Mouse (Mus musculus) myocyte (in vitro differentiated cells): ENCODE measurements around the gene H1foo. TPM values are rescaled to one million over a fixed set of nuclear protein-coding genes. Genes with fewer than 3 reads are reported as not detected.

Source experiments
- H3K27me3 ChIP-seq: one replicate; pipeline ENCODE4 v1.6.1; 2011; ENCODE audit not compliant: control insufficient read depth, insufficient read depth, insufficient read length
- H3K36me3 ChIP-seq: one replicate; pipeline ENCODE4 v1.6.1; 2011; ENCODE audit not compliant: control insufficient read depth, insufficient read depth
- H3K4me2 ChIP-seq: one replicate; pipeline ENCODE4 v1.6.1; 2011; ENCODE audit warnings: low read depth, control low read depth
- H3K4me3 ChIP-seq: one replicate; pipeline ENCODE4 v1.5.1; 2011; ENCODE audit warnings: mild to moderate bottlenecking, control low read depth, moderate library complexity
- H3K79me2 ChIP-seq: one replicate; pipeline ENCODE4 v1.6.1; 2011; ENCODE audit not compliant: control insufficient read depth, insufficient read depth
- H3ac ChIP-seq: one replicate; pipeline ENCODE4 v1.6.1; 2011; ENCODE audit not compliant: control insufficient read depth, insufficient read length
- CEBPB ChIP-seq: IDR thresholded peaks from 2 replicates; pipeline ENCODE4 v1.6.1; 2011; ENCODE audit warnings: mild to moderate bottlenecking, moderate library complexity; ENCODE audit not compliant: poor library complexity, insufficient read depth, severe bottlenecking
- E2F4 ChIP-seq: IDR thresholded peaks from one replicate; pipeline ENCODE4 v1.6.1; 2011; ENCODE audit warnings: mild to moderate bottlenecking, control low read depth, moderate library complexity; ENCODE audit not compliant: insufficient read depth
- MAX ChIP-seq: IDR thresholded peaks from one replicate; pipeline ENCODE4 v1.6.1; 2011; ENCODE audit warnings: low read depth, mild to moderate bottlenecking, control low read depth
- MYOD1 ChIP-seq, 3 experiments: IDR thresholded peaks; one replicate each; pipeline ENCODE4 v1.6.1; 2011; ENCODE audit warnings: control low read depth in 2 of 3, low read depth in 2 of 3, mild to moderate bottlenecking in 2 of 3, moderate library complexity in 1 of 3; ENCODE audit not compliant: insufficient read length in 2 of 3, control insufficient read depth in 1 of 3
- MYOG ChIP-seq, 3 experiments: IDR thresholded peaks; one replicate each; pipeline ENCODE4 v1.6.1; 2011; ENCODE audit warnings: control low read depth in 2 of 3, low read depth in 2 of 3, mild to moderate bottlenecking in 2 of 3; ENCODE audit not compliant: insufficient read length in 2 of 3, control insufficient read depth in 1 of 3, insufficient read depth in 1 of 3
- POLR2A ChIP-seq: IDR thresholded peaks from one replicate; pipeline ENCODE4 v1.6.1; 2011; ENCODE audit warnings: low read depth, mild to moderate bottlenecking, control low read depth, moderate library complexity; ENCODE audit not compliant: insufficient read length
- POLR2AphosphoS2 ChIP-seq: IDR thresholded peaks from one replicate; pipeline ENCODE4 v1.6.1; 2011; ENCODE audit warnings: low read depth, control low read depth; ENCODE audit not compliant: insufficient read length
- REST ChIP-seq: IDR thresholded peaks from one replicate; pipeline ENCODE4 v1.6.1; 2011; ENCODE audit warnings: mild to moderate bottlenecking, control low read depth, moderate library complexity; ENCODE audit not compliant: insufficient read depth, insufficient read length
- SRF ChIP-seq: IDR thresholded peaks from one replicate; pipeline ENCODE4 v1.6.1; 2011; ENCODE audit warnings: low read depth; ENCODE audit not compliant: control insufficient read depth, insufficient read length
- TCF12 ChIP-seq: IDR thresholded peaks from one replicate; pipeline ENCODE4 v1.6.1; 2011; ENCODE audit warnings: mild to moderate bottlenecking, control low read depth; ENCODE audit not compliant: poor library complexity, insufficient read depth, severe bottlenecking
- TCF3 ChIP-seq: IDR thresholded peaks from one replicate; pipeline ENCODE4 v1.6.1; 2011; ENCODE audit warnings: low read depth, control low read depth; ENCODE audit not compliant: insufficient read length
- USF1 ChIP-seq: IDR thresholded peaks from one replicate; pipeline ENCODE4 v1.6.1; 2011; ENCODE audit warnings: low read depth, mild to moderate bottlenecking, control low read depth, moderate library complexity
- polyA plus RNA-seq: library from polyadenylated mRNA; unstranded; fragments of >200 nt; fragmentation: generic; extraction: Trizol; gene quantifications from one replicate; pipeline ENCODE4 v1.2.1, GENCODE M21; 2012; ENCODE audit warnings: missing spikeins

Gene H1foo
- polyA plus RNA-seq, 1 experiment = not detected

- no peak overlapping the region for H3K4me2 ChIP-seq
- no peaks in the 10 kb centered on the region for H3K36me3 ChIP-seq
- H3K27me3 ChIP-seq = no peaks in the 10 kb centered on the region
- no peak for TF ChIP-seq CEBPB
- no peak for TF ChIP-seq MYOG (IDR thresholded peaks at IDR 0.05; ENCODE audit: control insufficient read depth in 1 of 3, insufficient read depth in 1 of 3, insufficient read length in 2 of 3, low read depth in 2 of 3)
- TF ChIP-seq TCF12 = no peak
- TF ChIP-seq POLR2A = no peak
- no peak for TF ChIP-seq E2F4
- TF ChIP-seq POLR2AphosphoS2 = no peak
- no peak for TF ChIP-seq REST
- no peak for TF ChIP-seq SRF
- TF ChIP-seq USF1 = no peak
- no peak for TF ChIP-seq MYOD1 (IDR thresholded peaks at IDR 0.05; ENCODE audit: control insufficient read depth in 1 of 3, insufficient read length in 2 of 3, low read depth in 2 of 3)
- H3K79me2 ChIP-seq = no peaks in the 10 kb centered on the region
- H3ac ChIP-seq = no peak overlapping the region
- H3K4me3 ChIP-seq = no peak overlapping the region
Measured at GRCm38 (mm10) chr6:115915601-115916445, 28.9 kb upstream of the H1foo start.

GRCm38 (mm10) chr6:115916611-115917010 is 28.1 kb upstream of the H1foo start:
- Histone ChIP-seq H3K27me3 (no peaks in the 10 kb centered on the region), H3ac (no peak overlapping the region), H3K79me2 (no peaks in the 10 kb centered on the region), H3K36me3 (no peaks in the 10 kb centered on the region), H3K4me3 (no peak overlapping the region), H3K4me2 (no peak overlapping the region)
- no peak for TF ChIP-seq REST
- TF ChIP-seq TCF12 = no peak
- no peak for TF ChIP-seq SRF
- no peak for TF ChIP-seq POLR2AphosphoS2
- TF ChIP-seq TCF3 = no peak
- no peak for TF ChIP-seq MYOG (IDR thresholded peaks at IDR 0.05; ENCODE audit: control insufficient read depth in 1 of 3, insufficient read depth in 1 of 3, insufficient read length in 2 of 3, low read depth in 2 of 3)
- no peak for TF ChIP-seq CEBPB
- no peak for TF ChIP-seq USF1
- TF ChIP-seq E2F4 = no peak
- no peak for TF ChIP-seq MAX
- no peak for TF ChIP-seq MYOD1 (IDR thresholded peaks at IDR 0.05; ENCODE audit: control insufficient read depth in 1 of 3, insufficient read length in 2 of 3, low read depth in 2 of 3)
- no peak for TF ChIP-seq POLR2A

- Histone ChIP-seq H3ac (no peak overlapping the region), H3K79me2 (no peaks in the 10 kb centered on the region), H3K4me3 (no peak overlapping the region), H3K36me3 (no peaks in the 10 kb centered on the region), H3K27me3 (no peaks in the 10 kb centered on the region), H3K4me2 (no peak overlapping the region)
- TF ChIP-seq USF1 (no peak), POLR2AphosphoS2 (no peak), POLR2A (no peak), MYOD1 (IDR thresholded peaks at IDR 0.05; ENCODE audit: control insufficient read depth in 1 of 3, insufficient read length in 2 of 3, low read depth in 2 of 3) (no peak), MYOG (IDR thresholded peaks at IDR 0.05; ENCODE audit: control insufficient read depth in 1 of 3, insufficient read depth in 1 of 3, insufficient read length in 2 of 3, low read depth in 2 of 3) (no peak), TCF3 (no peak), TCF12 (no peak), CEBPB (no peak), SRF (no peak), E2F4 (no peak), REST (no peak), MAX (no peak)
Measured at GRCm38 (mm10) chr6:115918615-115919014, 26.1 kb upstream of the H1foo start.

- H3K4me2 ChIP-seq = no peak overlapping the region
- H3K36me3 ChIP-seq = no peaks in the 10 kb centered on the region
- TF ChIP-seq MYOD1 (IDR thresholded peaks at IDR 0.05; ENCODE audit: control insufficient read depth in 1 of 3, insufficient read length in 2 of 3, low read depth in 2 of 3) (no peak), TCF3 (no peak), POLR2AphosphoS2 (no peak), POLR2A (no peak), MYOG (IDR thresholded peaks at IDR 0.05; ENCODE audit: control insufficient read depth in 1 of 3, insufficient read depth in 1 of 3, insufficient read length in 2 of 3, low read depth in 2 of 3) (no peak), E2F4 (no peak), USF1 (no peak), CEBPB (no peak), SRF (no peak), REST (no peak), MAX (no peak)
- H3ac ChIP-seq = no peak overlapping the region
- H3K27me3 ChIP-seq = no peaks in the 10 kb centered on the region
- H3K79me2 ChIP-seq = no peaks in the 10 kb centered on the region
- H3K4me3 ChIP-seq = no peak overlapping the region
Measured at GRCm38 (mm10) chr6:115919876-115920275, 24.9 kb upstream of the H1foo start.
